In the genomic region with DNA sequence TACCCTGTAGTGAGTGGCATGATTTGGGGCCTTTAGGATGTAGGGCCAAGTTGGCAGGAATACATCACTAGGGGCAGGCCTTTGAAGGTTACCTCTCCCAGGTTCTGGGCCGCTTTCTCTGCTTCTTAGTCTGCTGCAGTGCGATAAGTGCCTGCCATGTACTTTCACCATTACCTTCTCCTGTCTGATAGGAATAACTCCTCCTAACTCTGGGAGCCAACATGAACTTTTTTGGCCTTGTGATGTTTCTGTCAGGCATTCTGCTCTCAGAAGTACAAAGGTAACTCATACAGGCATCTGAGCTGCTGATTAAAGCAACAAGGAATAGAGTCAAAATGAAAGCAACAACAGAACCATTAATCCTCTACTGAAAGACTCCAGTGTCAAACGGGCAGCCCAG, we compare ENCODE assay signal across 31 mouse cellular contexts.
"Had no signal": no experiment of that assay in that cellular context is flagged by ENCODE, and none has a peak within 500 bp of the region (broad histone marks: within the 10 kb centered on the region; RNA-seq: fewer than 3 reads in every experiment).

No protein-coding gene starts in this region.

- H3K27ac ChIP-seq: left cerebral cortex, adult 2 months; limb, embryonic 10.5 days; limb, embryonic 12.5 days; limb, embryonic 13.5 days; limb, embryonic 15.5 days; liver, embryonic 12.5 days; liver, embryonic 13.5 days; liver, embryonic 14.5 days; liver, embryonic 15.5 days; lung, embryonic 15.5 days; macrophage; midbrain, embryonic 10.5 days; midbrain, embryonic 12.5 days; midbrain, embryonic 13.5 days; midbrain, embryonic 15.5 days; neural tube, embryonic 12.5 days had no signal

- H3K36me3 ChIP-seq: limb, embryonic 10.5 days; limb, embryonic 12.5 days; limb, embryonic 13.5 days; limb, embryonic 15.5 days; liver, embryonic 12.5 days; liver, embryonic 13.5 days; liver, embryonic 15.5 days; lung, embryonic 15.5 days; midbrain, embryonic 10.5 days; midbrain, embryonic 12.5 days; midbrain, embryonic 13.5 days; midbrain, embryonic 15.5 days; neural tube, embryonic 12.5 days had no signal

- ATAC-seq: liver, embryonic 12.5 days; liver, postnatal 0 days; lung, postnatal 0 days; midbrain, embryonic 13.5 days; midbrain, embryonic 15.5 days had no signal

- H3K4me1 ChIP-seq: limb, embryonic 10.5 days; limb, embryonic 12.5 days; limb, embryonic 13.5 days; limb, embryonic 15.5 days; liver, embryonic 12.5 days; liver, embryonic 13.5 days; liver, embryonic 15.5 days; lung, embryonic 15.5 days; megakaryocyte, embryonic 14.5 days; midbrain, embryonic 10.5 days; midbrain, embryonic 12.5 days; midbrain, embryonic 13.5 days; midbrain, embryonic 15.5 days; neural tube, embryonic 12.5 days had no signal

- H3K9me3 ChIP-seq: limb, embryonic 10.5 days; limb, embryonic 12.5 days; limb, embryonic 13.5 days; limb, embryonic 15.5 days; liver, embryonic 12.5 days; liver, embryonic 13.5 days; liver, embryonic 15.5 days; lung, embryonic 15.5 days; megakaryocyte, embryonic 14.5 days; midbrain, embryonic 10.5 days; midbrain, embryonic 12.5 days; midbrain, embryonic 13.5 days; midbrain, embryonic 15.5 days; neural tube, embryonic 12.5 days had no signal

- H3K4me2 ChIP-seq: limb, embryonic 12.5 days; limb, embryonic 13.5 days; limb, embryonic 15.5 days; liver, embryonic 11.5 days; liver, embryonic 12.5 days; liver, embryonic 13.5 days; liver, embryonic 15.5 days; lung, embryonic 14.5 days; lung, embryonic 15.5 days; midbrain, embryonic 12.5 days; midbrain, embryonic 13.5 days; midbrain, embryonic 15.5 days; neural tube, embryonic 12.5 days had no signal

- H3K27me3 ChIP-seq: limb, embryonic 12.5 days; limb, embryonic 13.5 days; limb, embryonic 15.5 days; liver, embryonic 12.5 days; liver, embryonic 13.5 days; liver, embryonic 15.5 days; lung, embryonic 15.5 days; megakaryocyte, embryonic 14.5 days; midbrain, embryonic 12.5 days; midbrain, embryonic 13.5 days; midbrain, embryonic 15.5 days; neural tube, embryonic 12.5 days had no signal

- H3K9ac ChIP-seq: limb, embryonic 12.5 days; limb, embryonic 13.5 days; limb, embryonic 15.5 days; liver, embryonic 12.5 days; liver, embryonic 13.5 days; liver, embryonic 14.5 days; liver, embryonic 15.5 days; liver, postnatal 0 days; lung, embryonic 14.5 days; lung, embryonic 15.5 days; midbrain, embryonic 12.5 days; midbrain, embryonic 13.5 days; midbrain, embryonic 15.5 days; neural tube, embryonic 12.5 days had no signal

- H3K4me3 ChIP-seq: left cerebral cortex, adult 2 months; limb, embryonic 10.5 days; limb, embryonic 12.5 days; limb, embryonic 13.5 days; limb, embryonic 15.5 days; liver, embryonic 12.5 days; liver, embryonic 13.5 days; liver, embryonic 15.5 days; lung, embryonic 15.5 days; megakaryocyte, embryonic 14.5 days; midbrain, embryonic 10.5 days; midbrain, embryonic 12.5 days; midbrain, embryonic 13.5 days; midbrain, embryonic 15.5 days; myocyte; neural tube, embryonic 12.5 days had no signal

- DNase-seq: left cerebral cortex, postnatal 4 days; liver; liver, embryonic 13.5 days; liver, postnatal 0 days; lung, adult 18-20 months; lung, adult 2 months; lung, embryonic 14.5 days; lung, postnatal 10 days; lung, postnatal 14 days; lung, postnatal 36 days; lung, postnatal 4 days; midbrain, embryonic 14.5 days had no signal
